Mouse (Mus musculus) neural tube, embryonic 11.5 days (tissue): Measurements from ENCODE around the gene Lrrc38. TPM values are rescaled to one million over a fixed set of nuclear protein-coding genes. Genes with fewer than 3 reads are reported as not detected.

Experiments
- ATAC-seq: fragments of 200-750 bp; cut with Nextera tagmentation; 2 replicates; pipeline ENCODE4 v1.8.0; 2017; ENCODE audit warnings: moderate number of reproducible peaks, mild to moderate bottlenecking, moderate TSS enrichment, moderate library complexity; ENCODE audit not compliant: insufficient read depth, low FRiP score, low TSS enrichment
- DNase-seq: peaks from one replicate; pipeline ENCODE4 v3.0.0-alpha.2; 2015; ENCODE audit warnings: low spot score
- H3K27ac ChIP-seq: fragments of 300-500 bp; sonication (generic); 2 replicates; pipeline ENCODE4 v1.5.1; 2014; ENCODE audit warnings: low read depth, mild to moderate bottlenecking, low read length
- H3K27me3 ChIP-seq: fragments of 300-500 bp; sonication (generic); 2 replicates; pipeline ENCODE4 v1.6.1; 2014; ENCODE audit warnings: mild to moderate bottlenecking, low read length, mixed read lengths; ENCODE audit not compliant: control insufficient read depth, insufficient read depth
- H3K36me3 ChIP-seq: fragments of 300-500 bp; sonication (generic); 2 replicates; pipeline ENCODE4 v1.6.1; 2014; ENCODE audit warnings: mild to moderate bottlenecking, low read length, moderate library complexity, mixed read lengths; ENCODE audit not compliant: control insufficient read depth, insufficient read depth
- H3K4me1 ChIP-seq: fragments of 300-500 bp; sonication (generic); 2 replicates; pipeline ENCODE4 v1.6.1; 2014; ENCODE audit warnings: low read length, mixed read lengths; ENCODE audit not compliant: control insufficient read depth, insufficient read depth
- H3K4me2 ChIP-seq: fragments of 300-500 bp; sonication (generic); 2 replicates; pipeline ENCODE4 v1.6.1; 2014; ENCODE audit warnings: low read depth, mild to moderate bottlenecking, moderate library complexity
- H3K4me3 ChIP-seq: fragments of 300-500 bp; sonication (generic); 2 replicates; pipeline ENCODE4 v1.5.1; 2014; ENCODE audit warnings: low read depth, low read length
- H3K9ac ChIP-seq: fragments of 300-500 bp; sonication (generic); 2 replicates; pipeline ENCODE4 v1.6.1; 2014; ENCODE audit warnings: mild to moderate bottlenecking, low read length
- H3K9me3 ChIP-seq: fragments of 300-500 bp; sonication (generic); 2 replicates; pipeline ENCODE4 v1.6.1; 2016; ENCODE audit warnings: low read length; ENCODE audit not compliant: control insufficient read depth
- WGBS: fragments of 180-500 bp; shearing (Covaris S2); extraction: QIAGEN DNeasy Blood & Tissue Kit; methylation state at CpG from one replicate; pipeline ENCODE4 v1.1.7; 2014; 5-methylcytosine and 5-hydroxymethylcytosine counted together
- polyA plus RNA-seq: library from polyadenylated mRNA; unstranded; fragments of >200 nt; fragmentation: Nextera tagmentation; extraction: Ambion mirVana; gene quantifications from 2 replicates; pipeline ENCODE4 v1.2.1, GENCODE M21; 2014

The Lrrc38 gene
- polyA plus RNA-seq, 1 experiment from 2014 or later: 0.48 TPM

DNA sequence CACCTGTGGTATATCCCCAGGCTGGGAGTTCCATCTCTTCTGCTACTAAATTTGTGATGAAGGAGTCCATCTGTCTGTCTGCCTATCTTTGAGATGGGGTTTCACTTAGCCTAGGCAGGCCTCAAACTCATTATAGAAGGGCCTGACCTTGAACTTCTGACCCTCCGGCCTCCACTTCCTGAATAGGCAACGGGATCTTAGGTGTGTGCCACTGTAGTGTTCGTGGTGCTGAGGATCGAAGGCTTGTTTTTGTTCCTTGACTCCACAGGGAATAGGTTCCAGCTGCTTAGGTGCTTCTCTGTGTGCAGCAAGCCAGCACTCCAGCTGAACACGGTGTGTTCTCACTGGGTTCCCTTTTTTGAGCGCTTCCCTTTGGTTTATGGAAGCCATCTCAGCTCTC, 36.3 kb upstream of the Lrrc38 start:
- 87% methylated on average over 6 of the region's 6 CpGs for WGBS
- no peak for ATAC-seq

DNA sequence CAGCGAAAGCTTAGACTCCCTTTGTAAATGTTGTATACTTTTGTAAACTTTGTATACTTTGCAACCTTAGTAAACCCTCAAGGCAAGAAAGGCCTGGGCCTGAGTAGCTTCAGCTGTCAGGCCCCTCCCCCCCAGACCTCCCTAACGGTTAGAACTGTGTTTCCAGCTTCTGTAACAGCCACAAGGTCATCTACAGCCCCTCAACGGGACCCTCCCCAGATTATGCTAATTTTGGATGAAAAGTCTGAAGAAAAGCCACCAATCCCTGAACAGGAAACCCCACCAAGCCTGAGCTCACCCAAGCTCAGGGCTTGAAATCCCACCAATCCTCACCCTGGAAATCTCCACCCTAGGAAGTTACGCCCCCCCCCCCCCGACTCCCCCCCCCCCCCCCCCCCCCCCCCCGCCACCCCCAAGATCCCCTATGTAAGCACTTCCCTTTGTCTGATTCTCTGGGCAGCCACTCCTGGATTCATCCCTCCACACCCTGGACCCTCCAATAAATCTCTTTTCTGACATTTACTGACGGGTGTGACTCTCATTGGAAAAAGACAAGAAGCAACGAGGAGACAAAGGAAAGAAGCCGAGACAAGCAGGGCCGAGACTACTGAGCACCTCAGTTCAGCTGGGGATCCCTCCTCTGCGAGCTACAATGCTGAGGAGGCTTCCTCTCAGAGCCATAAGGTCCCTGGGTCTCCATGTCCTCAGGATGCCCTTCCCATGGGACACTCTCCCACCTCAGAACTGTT, 25.2 kb upstream of the Lrrc38 start:
- H3K9ac ChIP-seq: peak overlapping the region; percentile 42

More for the DNA sequence above, 36.3 kb upstream of the Lrrc38 start:
- H3K4me1 ChIP-seq: no peaks in the 10 kb centered on the region
- H3K4me3 ChIP-seq: no peak overlapping the region
- no peaks in the 10 kb centered on the region for H3K36me3 ChIP-seq
- H3K27me3 ChIP-seq: no peaks in the 10 kb centered on the region
- H3K9me3 ChIP-seq: no peaks in the 10 kb centered on the region
- DNase-seq: no peak
- no peak overlapping the region for H3K9ac ChIP-seq
- H3K4me2 ChIP-seq: no peak overlapping the region
- no peak overlapping the region for H3K27ac ChIP-seq

DNA sequence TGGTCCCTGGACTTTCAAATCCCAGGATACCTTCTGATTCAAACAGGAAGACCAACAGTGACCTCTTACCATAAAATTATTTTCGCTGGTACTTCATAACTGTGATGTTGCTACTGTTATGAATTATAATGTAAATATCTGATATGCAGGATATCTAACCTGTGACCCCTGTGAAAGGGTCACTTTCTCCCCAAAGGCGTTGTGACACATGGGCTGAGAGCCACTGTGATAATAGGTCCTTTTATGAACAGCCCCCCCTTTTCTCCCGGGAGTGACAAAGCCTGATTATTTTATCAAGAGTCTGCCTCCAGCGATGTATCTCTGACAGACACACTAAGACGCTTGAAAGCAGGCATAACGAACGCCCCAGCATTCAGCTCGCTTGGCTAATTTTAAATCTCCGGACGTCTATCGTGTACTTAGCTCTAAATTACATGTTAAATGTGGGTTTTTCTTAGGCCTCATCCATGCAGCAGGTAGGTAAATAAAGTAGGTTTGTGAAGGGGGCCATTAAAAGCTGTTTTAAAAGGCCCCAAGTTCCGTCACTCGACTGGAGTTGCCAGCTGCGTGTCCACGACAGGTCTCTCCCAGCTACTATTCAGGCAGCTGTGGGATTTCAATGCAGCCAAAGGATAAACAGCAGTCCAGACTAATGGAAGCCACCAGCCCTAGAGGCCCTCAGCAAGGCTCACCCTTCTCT, 24.5 kb upstream of the Lrrc38 start:
- ATAC-seq: peak; percentile 43
- Histone ChIP-seq H3K9ac (peak overlapping the region; percentile 42), H3K27me3 (no peaks in the 10 kb centered on the region), H3K9me3 (no peaks in the 10 kb centered on the region), H3K27ac (peak overlapping the region; percentile 93), H3K4me1 (peaks cover 5% of the 10 kb centered on the region; the same call in 1 of the 2 replicates), H3K36me3 (no peaks in the 10 kb centered on the region), H3K4me3 (0 out of 2 replicates have a peak overlapping the region, but pooled peaks have one; percentile 16), H3K4me2 (peak overlapping the region; percentile 34)
- peak; percentile 64 for DNase-seq
- 19% methylated on average over 15 of the region's 15 CpGs for WGBS

More for the DNA sequence above, 25.2 kb upstream of the Lrrc38 start:
- H3K4me3 ChIP-seq: no peak overlapping the region
- WGBS: 8% methylated on average over 8 of the region's 11 CpGs
- H3K36me3 ChIP-seq: no peaks in the 10 kb centered on the region
- H3K27me3 ChIP-seq: no peaks in the 10 kb centered on the region
- ATAC-seq: peak; percentile 73
- no peaks in the 10 kb centered on the region for H3K9me3 ChIP-seq
- H3K27ac ChIP-seq: peak overlapping the region; percentile 93
- peaks cover 5% of the 10 kb centered on the region; the same call in 1 of the 2 replicates for H3K4me1 ChIP-seq
- no peak overlapping the region for H3K4me2 ChIP-seq
- peak; percentile 55 for DNase-seq

DNA sequence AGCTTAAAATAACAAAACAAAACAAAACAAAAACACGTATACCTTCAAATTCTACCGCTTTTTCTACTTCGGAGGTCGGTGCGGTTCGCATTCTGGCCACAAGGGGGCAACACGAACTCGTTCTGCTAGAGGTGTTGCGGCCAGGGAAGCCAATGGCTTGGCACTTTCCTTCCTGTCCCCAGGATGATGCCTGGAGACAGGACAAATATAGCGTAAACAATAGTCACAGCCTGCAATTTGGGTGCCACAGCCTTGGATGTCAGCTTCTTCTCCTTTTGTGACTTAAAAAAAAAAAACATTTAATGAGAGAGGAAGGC, 24.0 kb upstream of the Lrrc38 start:
- 0 out of 2 replicates have a peak overlapping the region, but pooled peaks have one; percentile 16 for H3K4me3 ChIP-seq
- ATAC-seq: no peak
- peak overlapping the region; percentile 93 for H3K27ac ChIP-seq
- peaks cover 5% of the 10 kb centered on the region; the same call in 1 of the 2 replicates for H3K4me1 ChIP-seq
- no peaks in the 10 kb centered on the region for H3K36me3 ChIP-seq
- no peaks in the 10 kb centered on the region for H3K27me3 ChIP-seq
- DNase-seq: peak; percentile 87
- peak overlapping the region; percentile 23; the same call in 1 of the 2 replicates for H3K9ac ChIP-seq
- 2% methylated on average over 10 of the region's 10 CpGs for WGBS
- no peaks in the 10 kb centered on the region for H3K9me3 ChIP-seq
- H3K4me2 ChIP-seq: peak overlapping the region; percentile 34

DNA sequence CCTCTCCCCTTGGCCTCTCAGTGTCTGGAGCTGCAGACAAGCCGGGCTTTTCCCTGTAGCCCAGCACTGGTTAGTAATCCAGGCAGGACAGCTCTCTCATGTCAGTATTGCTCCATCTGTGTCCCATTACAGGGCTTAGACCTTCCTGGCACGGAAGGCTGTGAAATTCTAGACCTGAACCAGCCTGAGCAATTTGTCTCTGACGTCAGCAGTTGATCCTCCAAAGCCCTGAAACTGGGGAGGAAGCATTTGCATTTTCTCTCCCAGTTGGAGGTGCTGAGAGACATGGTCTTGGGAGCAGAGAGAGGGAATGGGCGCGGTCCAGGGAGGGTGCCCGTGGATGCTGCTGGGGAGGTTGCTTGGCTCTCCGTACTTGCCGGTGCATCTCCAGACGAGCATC, 19.0 kb upstream of the Lrrc38 start:
- H3K4me2 ChIP-seq: no peak overlapping the region
- WGBS: 40% methylated on average over 9 of the region's 9 CpGs
- H3K27me3 ChIP-seq: no peaks in the 10 kb centered on the region
- peak; percentile 46 for DNase-seq
- no peak overlapping the region for H3K9ac ChIP-seq
- no peaks in the 10 kb centered on the region for H3K36me3 ChIP-seq
- no peaks in the 10 kb centered on the region for H3K9me3 ChIP-seq
- H3K27ac ChIP-seq: no peak overlapping the region
- no peak for ATAC-seq
- H3K4me3 ChIP-seq: no peak overlapping the region
- H3K4me1 ChIP-seq: no peaks in the 10 kb centered on the region

DNA sequence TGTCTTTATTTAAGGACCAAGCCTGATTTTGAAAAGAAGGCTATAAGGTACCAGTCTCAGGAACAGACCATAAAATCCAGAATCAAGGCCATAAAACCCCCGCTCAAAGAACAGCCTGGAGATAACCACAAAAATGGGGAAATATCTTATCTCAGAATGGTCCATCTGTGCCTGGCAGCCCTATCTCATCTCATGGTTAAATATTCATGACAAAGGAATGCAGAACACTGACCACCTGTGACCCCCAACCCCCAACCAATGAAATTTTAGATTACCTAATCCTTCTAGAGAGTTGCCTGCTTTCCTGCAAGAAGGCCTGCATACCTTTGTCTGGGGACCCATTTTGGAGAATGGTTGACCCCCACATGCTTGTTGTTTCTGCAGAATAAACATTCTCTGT, 17.8 kb upstream of the Lrrc38 start:
- H3K9me3 ChIP-seq: no peaks in the 10 kb centered on the region
- H3K9ac ChIP-seq: no peak overlapping the region
- DNase-seq: no peak
- no peaks in the 10 kb centered on the region for H3K36me3 ChIP-seq
- no peak overlapping the region for H3K27ac ChIP-seq
- H3K4me1 ChIP-seq: no peaks in the 10 kb centered on the region
- H3K4me2 ChIP-seq: no peak overlapping the region
- H3K4me3 ChIP-seq: no peak overlapping the region
- ATAC-seq: no peak
- no peaks in the 10 kb centered on the region for H3K27me3 ChIP-seq
- WGBS: 76% methylated on average over 1 of the region's 1 CpGs

DNA sequence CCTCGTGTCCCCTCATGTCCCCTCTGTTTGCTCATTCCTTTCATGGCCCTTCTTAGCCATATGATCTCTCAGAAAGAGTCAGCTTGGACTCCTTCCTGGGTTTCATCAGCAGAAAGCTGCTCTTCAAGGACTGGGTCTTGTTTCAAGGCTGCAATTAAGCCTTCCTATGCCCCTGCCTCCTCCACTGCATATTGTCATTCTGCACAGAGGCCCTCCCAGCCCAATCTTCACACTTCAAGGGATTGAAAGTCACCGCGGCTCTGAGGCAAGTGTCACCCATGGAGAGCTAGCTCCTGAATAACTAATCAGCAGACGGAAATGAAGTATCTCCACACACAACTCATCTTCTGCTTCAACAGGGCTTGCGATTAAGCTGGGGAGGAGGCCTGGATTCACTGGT, 15.4 kb upstream of the Lrrc38 start:
- H3K36me3 ChIP-seq: no peaks in the 10 kb centered on the region
- no peak overlapping the region for H3K4me3 ChIP-seq
- H3K9ac ChIP-seq: no peak overlapping the region
- H3K27ac ChIP-seq: no peak overlapping the region
- no peaks in the 10 kb centered on the region for H3K4me1 ChIP-seq
- no peak for ATAC-seq
- H3K9me3 ChIP-seq: no peaks in the 10 kb centered on the region
- H3K4me2 ChIP-seq: no peak overlapping the region
- WGBS: 52% methylated on average over 5 of the region's 5 CpGs
- no peak for DNase-seq
- no peaks in the 10 kb centered on the region for H3K27me3 ChIP-seq

DNA sequence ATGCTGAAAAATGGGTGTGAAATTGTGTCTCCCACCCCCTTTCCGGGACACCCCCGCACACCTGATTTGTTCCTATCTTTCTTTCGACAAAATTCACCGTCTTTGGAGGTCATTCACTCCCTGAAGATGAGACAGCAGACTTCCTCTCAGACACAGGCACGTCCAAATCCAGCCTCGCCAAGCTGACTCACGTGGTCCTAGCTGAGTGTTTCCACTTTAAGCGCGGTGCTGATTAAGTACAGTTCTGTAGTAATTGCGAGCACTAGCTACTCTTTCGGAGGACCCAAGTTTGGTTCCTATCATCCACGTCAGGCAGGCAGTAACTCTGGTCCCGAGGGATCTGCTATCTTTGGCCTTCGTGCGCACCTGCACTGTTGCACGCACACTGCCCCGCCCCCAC, 14.6 kb upstream of the Lrrc38 start:
- H3K4me2 ChIP-seq: no peak overlapping the region
- ATAC-seq (no peak), DNase-seq (no peak)
- H3K27me3 ChIP-seq: no peaks in the 10 kb centered on the region
- H3K4me1 ChIP-seq: no peaks in the 10 kb centered on the region
- H3K27ac ChIP-seq: no peak overlapping the region
- no peak overlapping the region for H3K9ac ChIP-seq
- no peak overlapping the region for H3K4me3 ChIP-seq
- WGBS: 91% methylated on average over 17 of the region's 17 CpGs
- H3K36me3 ChIP-seq: no peaks in the 10 kb centered on the region
- H3K9me3 ChIP-seq: no peaks in the 10 kb centered on the region

DNA sequence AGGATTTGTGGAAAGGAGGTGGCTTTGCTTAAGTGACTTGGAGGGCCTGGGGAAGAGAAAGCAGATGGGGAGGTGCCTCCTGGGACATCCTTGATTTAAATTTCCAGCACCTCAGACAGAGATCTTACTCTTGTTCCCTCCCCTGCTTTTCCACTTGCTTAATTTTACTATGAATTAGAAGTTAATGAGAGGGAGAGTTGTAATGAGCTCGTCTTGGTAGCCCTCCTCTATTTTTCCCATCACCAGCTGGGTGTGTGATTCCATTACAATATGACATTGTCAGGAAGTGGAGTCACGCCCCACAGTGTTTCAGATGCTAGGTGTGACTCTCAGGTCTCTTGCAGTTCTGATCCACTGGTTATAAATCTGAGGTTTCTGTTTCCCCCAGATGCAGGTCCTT, 13.5 kb upstream of the Lrrc38 start:
- ATAC-seq (no peak), DNase-seq (no peak)
- no peaks in the 10 kb centered on the region for H3K36me3 ChIP-seq
- no peaks in the 10 kb centered on the region for H3K4me1 ChIP-seq
- H3K27ac ChIP-seq: no peak overlapping the region
- no peak overlapping the region for H3K9ac ChIP-seq
- H3K4me2 ChIP-seq: no peak overlapping the region
- no peaks in the 10 kb centered on the region for H3K9me3 ChIP-seq
- 52% methylated on average over 2 of the region's 2 CpGs for WGBS
- H3K27me3 ChIP-seq: no peaks in the 10 kb centered on the region
- no peak overlapping the region for H3K4me3 ChIP-seq
